Mouse (Mus musculus) MEL (cell line): ENCODE results near the gene Crb3. TPM values are rescaled to one million over a fixed set of nuclear protein-coding genes. Genes with fewer than 3 reads are reported as not detected.
A peak's percentile ranks its signal among the peaks of the same experiment; 100 is the strongest.

Experiments
- DNase-seq: peaks from one replicate; pipeline ENCODE4 v3.0.0; 2011; ENCODE audit warnings: low read depth, low spot score
- H3K27ac ChIP-seq: 2 replicates; pipeline ENCODE4 v1.5.1; 2012; ENCODE audit warnings: low read depth, mild to moderate bottlenecking, control low read depth, low read length, moderate library complexity; ENCODE audit not compliant: control insufficient read depth
- H3K27me3 ChIP-seq, 2 experiments: fragments of 150-350 bp in 1 of 2; sonication (generic) in 1 of 2; 2 replicates each; pipeline ENCODE4 v1.6.1; 2012; ENCODE audit warnings: low read length in 2 of 2, mild to moderate bottlenecking in 2 of 2, improper control_type of control experiment in 1 of 2, moderate library complexity in 1 of 2; ENCODE audit not compliant: insufficient read depth in 2 of 2, control insufficient read depth in 1 of 2
- H3K36me3 ChIP-seq, 2 experiments: 2 replicates each; pipeline ENCODE4 v1.6.1; 2012 to 2014; ENCODE audit warnings: low read length in 2 of 2, improper control_type of control experiment in 1 of 2, inconsistent platforms in 1 of 2, mild to moderate bottlenecking in 1 of 2; ENCODE audit not compliant: insufficient read depth in 2 of 2, control insufficient read depth in 1 of 2
- H3K4me1 ChIP-seq, 2 experiments: fragments of 150-350 bp in 1 of 2; sonication (generic) in 1 of 2; 2 replicates each; pipeline ENCODE4 v1.6.1; 2012; ENCODE audit warnings: low read length in 2 of 2, improper control_type of control experiment in 1 of 2, mild to moderate bottlenecking in 1 of 2; ENCODE audit not compliant: insufficient read depth in 2 of 2, control insufficient read depth in 1 of 2
- H3K4me3 ChIP-seq, 2 experiments: fragments of 150-350 bp in 1 of 2; sonication (generic) in 1 of 2; 2 replicates each; pipeline ENCODE4 v1.5.1; 2012; ENCODE audit warnings: low read depth in 2 of 2, low read length in 2 of 2, mild to moderate bottlenecking in 2 of 2, moderate library complexity in 2 of 2, control low read depth in 1 of 2, improper control_type of control experiment in 1 of 2; ENCODE audit not compliant: control insufficient read depth in 1 of 2, insufficient read depth in 1 of 2
- H3K79me2 ChIP-seq: 2 replicates; pipeline ENCODE4 v1.6.1; 2012; ENCODE audit warnings: mild to moderate bottlenecking, low read length, moderate library complexity; ENCODE audit not compliant: control insufficient read depth, poor library complexity, insufficient read depth
- H3K9ac ChIP-seq: 2 replicates; pipeline ENCODE4 v1.6.1; 2012; ENCODE audit warnings: low read depth, mild to moderate bottlenecking, control low read depth, low read length, moderate library complexity; ENCODE audit not compliant: control insufficient read depth, poor library complexity, severe bottlenecking
- H3K9me3 ChIP-seq: fragments of 150-350 bp; sonication (generic); replicated peaks from 2 replicates; pipeline ENCODE4 v1.6.1; 2012; ENCODE audit warnings: mild to moderate bottlenecking, low read length, improper control_type of control experiment, moderate library complexity; ENCODE audit not compliant: insufficient read depth
- CHD1 ChIP-seq: IDR thresholded peaks from 2 replicates; pipeline ENCODE4 v1.6.1; 2012; ENCODE audit warnings: low read depth, mild to moderate bottlenecking, inconsistent platforms, low read length, improper control_type of control experiment
- CTCF ChIP-seq, 3 experiments: IDR thresholded peaks in 2 of 3; conservative IDR thresholded peaks in 1 of 3; 2 replicates each; pipeline ENCODE4 v1.5.1; 2011 to 2012; ENCODE audit warnings: low read length in 3 of 3, low read depth in 2 of 3, mild to moderate bottlenecking in 2 of 3, improper control_type of control experiment in 1 of 3, inconsistent platforms in 1 of 3, mixed read lengths in 1 of 3, moderate library complexity in 1 of 3; ENCODE audit not compliant: control insufficient read depth in 1 of 3, insufficient read depth in 1 of 3, poor library complexity in 1 of 3, severe bottlenecking in 1 of 3
- E2F4 ChIP-seq: IDR thresholded peaks from 2 replicates; pipeline ENCODE4 v1.6.1; 2011; ENCODE audit warnings: low read depth, low read length, improper control_type of control experiment, borderline replicate concordance
- EP300 ChIP-seq, 2 experiments: IDR thresholded peaks; 2 replicates each; pipeline ENCODE4 v1.6.1; 2011; ENCODE audit warnings: improper control_type of control experiment in 2 of 2, low read length in 2 of 2, low read depth in 1 of 2, mild to moderate bottlenecking in 1 of 2
- GATA1 ChIP-seq: IDR thresholded peaks from 2 replicates; pipeline ENCODE4 v1.6.1; 2011; ENCODE audit warnings: low read depth, low read length, improper control_type of control experiment
- KAT2A ChIP-seq: conservative IDR thresholded peaks from 2 replicates; pipeline ENCODE4 v1.6.1; 2012; ENCODE audit warnings: low read depth, low read length, improper control_type of control experiment, inconsistent platforms
- MAZ ChIP-seq: IDR thresholded peaks from 2 replicates; pipeline ENCODE4 v1.6.1; 2012; ENCODE audit warnings: low read depth, mild to moderate bottlenecking, inconsistent platforms, low read length, improper control_type of control experiment
- MEF2A ChIP-seq: IDR thresholded peaks from 2 replicates; pipeline ENCODE4 v1.6.1; 2014; ENCODE audit warnings: low read depth, mild to moderate bottlenecking, inconsistent platforms, low read length, improper control_type of control experiment; ENCODE audit not compliant: poor library complexity, insufficient replicate concordance, severe bottlenecking; ENCODE audit errors: extremely low read depth
- MYB ChIP-seq: IDR thresholded peaks from 2 replicates; pipeline ENCODE4 v1.6.1; 2011; ENCODE audit warnings: mild to moderate bottlenecking, low read depth, low read length, improper control_type of control experiment
- SMC3 ChIP-seq: IDR thresholded peaks from 2 replicates; pipeline ENCODE4 v1.6.1; 2011; ENCODE audit warnings: low read depth, low read length, improper control_type of control experiment
- TAL1 ChIP-seq: IDR thresholded peaks from 2 replicates; pipeline ENCODE4 v1.6.1; 2012; ENCODE audit warnings: mild to moderate bottlenecking, inconsistent platforms, low read length, moderate library complexity, mixed read lengths
- TCF12 ChIP-seq: IDR thresholded peaks from 2 replicates; pipeline ENCODE4 v1.6.1; 2014; ENCODE audit warnings: low read depth, mild to moderate bottlenecking, inconsistent platforms, low read length, improper control_type of control experiment, moderate library complexity
- UBTF ChIP-seq: IDR thresholded peaks from 2 replicates; pipeline ENCODE4 v1.6.1; 2012; ENCODE audit warnings: low read depth, mild to moderate bottlenecking, inconsistent platforms, low read length, improper control_type of control experiment, moderate library complexity, borderline replicate concordance; ENCODE audit not compliant: insufficient read depth
- ZNF384 ChIP-seq: IDR thresholded peaks from 2 replicates; pipeline ENCODE4 v1.6.1; 2012; ENCODE audit warnings: low read depth, mild to moderate bottlenecking, inconsistent platforms, low read length, improper control_type of control experiment
- polyA plus RNA-seq, 2 experiments: library from polyadenylated mRNA; stranded (reverse) in 1 of 2; unstranded in 1 of 2; fragments of >175 nt in 1 of 2; fragments of >200 nt in 1 of 2; gene quantifications; 2 replicates each; pipeline versions ENCODE4 v1.2.1 to v1.2.4; 2012; ENCODE audit warnings: low replicate concordance in 2 of 2, low read depth in 1 of 2; ENCODE audit not compliant: insufficient read length in 2 of 2, insufficient read depth in 1 of 2, missing spikeins in 1 of 2
- total RNA-seq: library from RNA; depleted of rRNA; stranded (reverse); fragments of 300-350 nt; gene quantifications from 2 replicates; pipeline ENCODE4 v1.2.3, GENCODE M21; 2012

Gene Crb3
- total and polyA plus RNA-seq, 3 experiments, result 0.19 TPM; not detected in 2

- TF ChIP-seq MEF2A, result no peak
- no peak for TF ChIP-seq UBTF
- no peak for TF ChIP-seq TAL1
- no peak for TF ChIP-seq MYB
- Histone ChIP-seq H3K4me3 (no peak overlapping the region), H3K9ac (no peak overlapping the region), H3K27me3 (no peaks in the 10 kb centered on the region), H3K4me1 (peaks cover 2 to 23% of the 10 kb centered on the region in 2 experiments; a peak in 3 of 4 replicates), H3K79me2 (peaks cover 6% of the 10 kb centered on the region), H3K36me3 (peaks cover 0 to 16% of the 10 kb centered on the region in 2 experiments; a peak in 2 of 4 replicates), H3K9me3 (no peaks in the 10 kb centered on the region), H3K27ac (no peak overlapping the region)
- no peak for DNase-seq
Observed at GRCm38 (mm10) chr17:57062548-57062947, 3.6 kb downstream of the Crb3 start.

- Histone ChIP-seq H3K4me3 (no peak overlapping the region), H3K9me3 (no peaks in the 10 kb centered on the region), H3K4me1 (peaks cover 2 to 23% of the 10 kb centered on the region in 2 experiments; a peak in 3 of 4 replicates), H3K9ac (no peak overlapping the region), H3K36me3 (peaks cover 0 to 16% of the 10 kb centered on the region in 2 experiments; a peak in 2 of 4 replicates), H3K79me2 (peaks cover 6% of the 10 kb centered on the region), H3K27ac (no peak overlapping the region), H3K27me3 (no peaks in the 10 kb centered on the region)
- TF ChIP-seq E2F4 (no peak), TCF12 (no peak), EP300 (IDR thresholded peaks at IDR 0.05; ENCODE audit: low read depth in 1 of 2, low read length in 2 of 2) (no peak), CHD1 (no peak), UBTF (no peak), MAZ (no peak), CTCF (IDR thresholded peaks at IDR 0.05 in 2 of 3, conservative IDR thresholded peaks at IDR 0.05 in 1 of 3; ENCODE audit: control insufficient read depth in 1 of 3, insufficient read depth in 1 of 3, low read depth in 2 of 3, low read length in 3 of 3, poor library complexity in 1 of 3, severe bottlenecking in 1 of 3) (no peak)
- DNase-seq, result no peak
Observed at GRCm38 (mm10) chr17:57063031-57063430, 4.1 kb downstream of the Crb3 start.

GRCm38 (mm10) chr17:57066908-57067307 lies 8.0 kb downstream of the Crb3 start:
- Histone ChIP-seq H3K79me2 (no peaks in the 10 kb centered on the region), H3K4me3 (no peak overlapping the region), H3K9me3 (no peaks in the 10 kb centered on the region), H3K36me3 (peaks cover 0 to 8% of the 10 kb centered on the region in 2 experiments; a peak in 2 of 4 replicates), H3K27ac (peak overlapping the region; percentile 12; the same call in 1 of the 2 replicates), H3K27me3 (no peaks in the 10 kb centered on the region), H3K9ac (peak overlapping the region; percentile 26), H3K4me1 (peaks cover 0 to 7% of the 10 kb centered on the region in 2 experiments; a peak in 2 of 4 replicates)
- TF ChIP-seq SMC3 (no peak), TCF12 (peak; percentile 29; the same call in 1 of the 2 replicates), GATA1 (peak; percentile 45), KAT2A (no peak), ZNF384 (no peak), TAL1 (peak; percentile 72)
- DNase-seq, result peak; percentile 66
